Mouse (Mus musculus) forebrain, postnatal 0 days (tissue): ENCODE data around the gene Smim4. TPM values are rescaled to one million over a fixed set of nuclear protein-coding genes. Genes with fewer than 3 reads are reported as not detected.

Source experiments
- ATAC-seq: fragments of 200-750 bp; cut with Nextera tagmentation; 2 replicates; pipeline ENCODE4 v1.8.0; 2017; ENCODE audit warnings: mild to moderate bottlenecking, moderate library complexity
- DNase-seq: peaks from one replicate; pipeline ENCODE4 v3.0.0-alpha.2; 2015
- H3K27ac ChIP-seq: fragments of 300-500 bp; sonication (generic); 2 replicates; pipeline ENCODE4 v1.5.1; 2014; ENCODE audit warnings: low read depth, mild to moderate bottlenecking, antibody characterized with exemption, low read length, moderate library complexity, mixed read lengths
- H3K27me3 ChIP-seq: fragments of 300-500 bp; sonication (generic); 2 replicates; pipeline ENCODE4 v1.6.1; 2014; ENCODE audit warnings: mild to moderate bottlenecking, low read length, mixed read lengths; ENCODE audit not compliant: insufficient read depth
- H3K36me3 ChIP-seq: fragments of 300-500 bp; sonication (generic); 2 replicates; pipeline ENCODE4 v1.6.1; 2014; ENCODE audit warnings: mild to moderate bottlenecking, moderate library complexity; ENCODE audit not compliant: insufficient read depth
- H3K4me1 ChIP-seq: fragments of 300-500 bp; sonication (generic); 2 replicates; pipeline ENCODE4 v1.6.1; 2014; ENCODE audit warnings: antibody characterized with exemption; ENCODE audit not compliant: insufficient read depth
- H3K4me2 ChIP-seq: fragments of 300-500 bp; sonication (generic); 2 replicates; pipeline ENCODE4 v1.6.1; 2014; ENCODE audit warnings: low read depth, mild to moderate bottlenecking, moderate library complexity
- H3K4me3 ChIP-seq: fragments of 300-500 bp; sonication (generic); 2 replicates; pipeline ENCODE4 v1.5.1; 2014; ENCODE audit warnings: low read depth, low read length, mixed read lengths
- H3K9ac ChIP-seq: fragments of 300-500 bp; sonication (generic); 2 replicates; pipeline ENCODE4 v1.6.1; 2014; ENCODE audit warnings: mild to moderate bottlenecking
- H3K9me3 ChIP-seq: fragments of 300-500 bp; sonication (generic); 2 replicates; pipeline ENCODE4 v1.6.1; 2016; ENCODE audit warnings: low read length
- CTCF ChIP-seq: sonication (generic); IDR thresholded peaks from 2 replicates; pipeline ENCODE4 v1.5.1; 2016; ENCODE audit warnings: antibody characterized with exemption, control low read depth, low read depth
- WGBS: fragments of 180-500 bp; shearing (Covaris S2); extraction: QIAGEN DNeasy Blood & Tissue Kit; methylation state at CpG from one replicate; pipeline ENCODE4 v1.1.7; 2014; 5-methylcytosine and 5-hydroxymethylcytosine counted together
- polyA plus RNA-seq: library from polyadenylated mRNA; unstranded; fragments of >200 nt; fragmentation: Nextera tagmentation; extraction: Ambion mirVana; gene quantifications from 2 replicates; pipeline ENCODE4 v1.2.1, GENCODE M21; 2015
- total RNA-seq: library from RNA; depleted of rRNA; stranded (reverse); fragments of >200 nt; gene quantifications from 2 replicates; pipeline ENCODE4 v1.2.3, GENCODE M21; 2014

Gene Smim4
- total and polyA plus RNA-seq, 2 experiments from 2014 or later, result 9.9 to 49.1 TPM

DNA sequence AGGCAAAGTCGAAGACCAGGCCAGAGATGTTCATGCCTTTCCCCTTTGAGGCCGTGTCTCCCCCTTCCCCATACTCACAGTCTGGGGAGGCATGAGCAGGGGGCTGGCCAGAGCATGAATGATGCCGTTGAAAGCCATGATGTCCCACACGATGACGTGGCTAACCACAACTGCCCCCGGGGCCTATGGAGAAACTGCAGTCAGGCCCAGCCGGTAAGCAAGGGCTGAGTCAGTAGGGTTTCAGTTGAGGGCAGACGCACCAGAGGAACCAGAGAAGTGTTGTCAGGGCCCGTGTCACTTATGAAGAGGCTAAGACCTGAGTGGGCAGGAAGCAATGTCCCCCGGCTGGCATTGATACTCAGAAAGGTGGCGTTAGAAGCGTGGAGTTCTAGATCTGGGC, 10.9 kb upstream of the Smim4 start:
- Histone ChIP-seq H3K27ac (no peak overlapping the region), H3K4me1 (no peaks in the 10 kb centered on the region), H3K9ac (no peak overlapping the region), H3K4me3 (no peak overlapping the region), H3K36me3 (peaks cover 12% of the 10 kb centered on the region), H3K4me2 (no peak overlapping the region), H3K9me3 (no peaks in the 10 kb centered on the region), H3K27me3 (no peaks in the 10 kb centered on the region)
- 92% methylated on average over 12 of the region's 12 CpGs for WGBS
- no peak for DNase-seq
- no peak for TF ChIP-seq CTCF
- ATAC-seq, result no peak

DNA sequence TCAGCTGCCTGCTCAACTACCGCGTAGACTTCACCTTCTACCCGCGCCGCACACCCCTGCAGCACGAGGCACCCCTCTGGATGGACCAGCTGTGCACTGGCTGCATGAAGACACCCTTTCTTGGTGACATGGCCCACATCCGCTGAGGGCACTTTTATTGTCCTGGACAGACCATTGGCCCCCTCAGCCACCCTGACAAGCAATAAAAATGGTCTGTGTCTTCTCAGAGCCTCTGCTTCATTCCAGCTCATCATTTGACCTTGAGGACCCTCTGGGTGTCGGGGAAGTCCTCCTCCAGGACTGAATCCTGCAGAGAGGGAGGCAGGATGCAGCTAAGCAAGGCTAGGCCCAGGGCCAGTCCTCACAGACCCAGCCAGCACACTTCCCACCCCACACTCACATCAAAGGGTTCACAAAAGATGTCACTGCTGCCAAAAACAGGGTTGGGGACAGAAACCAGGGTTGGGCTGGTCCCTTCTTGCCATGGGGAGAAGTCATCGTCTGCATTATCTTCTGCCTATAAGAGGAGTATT, 10.2 kb upstream of the Smim4 start:
- TF ChIP-seq CTCF, result no peak
- no peak for DNase-seq
- peaks cover 12% of the 10 kb centered on the region for H3K36me3 ChIP-seq

DNA sequence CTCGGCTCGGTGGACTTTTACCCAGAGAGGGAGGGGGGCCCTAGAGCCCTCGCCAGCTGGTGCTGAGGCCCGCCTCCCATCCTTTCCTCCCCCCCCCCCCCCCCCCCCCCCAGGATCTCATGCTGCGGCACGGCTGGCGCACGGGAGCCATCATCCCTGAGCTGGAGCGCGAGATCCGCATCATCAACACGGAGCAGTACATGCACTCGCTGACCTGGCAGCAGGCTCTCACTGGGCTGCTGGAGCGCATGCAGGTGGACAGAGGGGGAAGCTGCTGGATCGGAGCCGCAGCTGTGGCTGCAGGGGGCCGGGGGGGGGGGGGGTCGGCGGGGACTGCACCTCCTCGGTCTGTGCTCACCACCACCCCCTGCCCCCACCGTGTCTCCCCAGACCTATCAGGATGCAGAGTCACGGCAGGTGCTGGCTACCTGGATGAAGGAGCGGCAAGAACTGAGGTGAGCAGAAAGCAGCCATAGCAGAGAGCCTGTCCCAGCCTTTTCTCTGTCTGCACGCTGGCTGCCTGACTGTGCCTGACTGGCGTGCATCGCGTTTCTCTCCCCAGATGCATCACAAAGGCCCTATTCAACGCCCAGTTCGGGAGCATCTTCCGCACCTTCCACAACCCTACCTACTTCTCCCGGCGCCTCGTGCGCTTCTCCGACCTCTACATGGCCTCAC, 9.6 kb upstream of the Smim4 start:
- DNase-seq, result no peak
- no peak for TF ChIP-seq CTCF
- no peak overlapping the region for H3K9ac ChIP-seq
- H3K27ac ChIP-seq, result no peak overlapping the region
- H3K4me1 ChIP-seq, result 0 out of 2 replicates have a peak, but pooled peaks cover 9% of the 10 kb centered on the region
- H3K27me3 ChIP-seq, result no peaks in the 10 kb centered on the region
- no peak overlapping the region for H3K4me3 ChIP-seq
- H3K36me3 ChIP-seq, result peaks cover 12% of the 10 kb centered on the region
- no peak for ATAC-seq
- no peaks in the 10 kb centered on the region for H3K9me3 ChIP-seq
- H3K4me2 ChIP-seq, result no peak overlapping the region
- 81% methylated on average over 23 of the region's 35 CpGs for WGBS

More for the DNA sequence above, 10.2 kb upstream of the Smim4 start:
- Histone ChIP-seq H3K27ac (no peak overlapping the region), H3K9me3 (no peaks in the 10 kb centered on the region), H3K4me2 (no peak overlapping the region), H3K9ac (no peak overlapping the region), H3K27me3 (no peaks in the 10 kb centered on the region), H3K4me3 (no peak overlapping the region), H3K4me1 (0 out of 2 replicates have a peak, but pooled peaks cover 4% of the 10 kb centered on the region)
- no peak for ATAC-seq
- 91% methylated on average over 9 of the region's 9 CpGs for WGBS

DNA sequence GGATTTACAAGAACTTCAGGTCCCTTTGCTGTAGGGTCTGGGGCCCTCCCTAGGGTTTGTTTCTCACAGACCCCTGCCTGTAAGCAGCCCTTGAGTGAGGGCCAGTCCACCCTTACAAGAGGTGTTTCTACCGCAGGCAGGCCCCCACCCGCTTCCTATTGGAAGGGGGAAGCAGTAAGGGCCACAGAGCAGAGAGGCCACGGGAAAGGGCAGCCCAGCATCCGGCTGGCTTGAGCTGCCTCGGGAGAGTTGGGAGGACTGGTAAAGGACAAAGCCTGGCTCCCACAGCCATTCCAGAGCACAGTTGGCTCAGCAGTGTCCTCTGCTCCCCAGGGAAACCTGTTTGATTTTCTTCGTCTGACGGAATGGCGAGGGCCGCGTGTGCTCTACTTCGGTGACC, 9.0 kb upstream of the Smim4 start:
- Histone ChIP-seq H3K27ac (no peak overlapping the region), H3K9me3 (no peaks in the 10 kb centered on the region), H3K4me2 (no peak overlapping the region), H3K4me3 (no peak overlapping the region), H3K4me1 (peaks cover 12% of the 10 kb centered on the region; the same call in 1 of the 2 replicates), H3K36me3 (peaks cover 12% of the 10 kb centered on the region), H3K9ac (no peak overlapping the region), H3K27me3 (no peaks in the 10 kb centered on the region)
- TF ChIP-seq CTCF, result no peak
- ATAC-seq (no peak), DNase-seq (no peak)
- WGBS, result 79% methylated on average over 11 of the region's 11 CpGs

- DNase-seq, result no peak
- 86% methylated on average over 10 of the region's 10 CpGs for WGBS
- no peak for TF ChIP-seq CTCF
These were observed 8.5 kb upstream of the Smim4 start for GRCm38 (mm10) chr14:31137281-31137595.

GRCm38 (mm10) chr14:31136411-31137280, 7.9 kb upstream of the Smim4 start:
- Histone ChIP-seq H3K27ac (no peak overlapping the region), H3K9me3 (no peaks in the 10 kb centered on the region), H3K36me3 (peaks cover 9% of the 10 kb centered on the region; the same call in 1 of the 2 replicates), H3K27me3 (no peaks in the 10 kb centered on the region), H3K4me2 (no peak overlapping the region), H3K4me3 (no peak overlapping the region), H3K9ac (no peak overlapping the region), H3K4me1 (peaks cover 16% of the 10 kb centered on the region; the same call in 1 of the 2 replicates)
- no peak for ATAC-seq
- no peak for DNase-seq
- 90% methylated on average over 26 of the region's 26 CpGs for WGBS
- TF ChIP-seq CTCF, result no peak

More at GRCm38 (mm10) chr14:31137281-31137595, 8.5 kb upstream of the Smim4 start:
- Histone ChIP-seq H3K4me1 (peaks cover 16% of the 10 kb centered on the region; the same call in 1 of the 2 replicates), H3K36me3 (peaks cover 12% of the 10 kb centered on the region), H3K4me3 (no peak overlapping the region), H3K27me3 (no peaks in the 10 kb centered on the region), H3K4me2 (no peak overlapping the region), H3K27ac (no peak overlapping the region), H3K9ac (no peak overlapping the region), H3K9me3 (no peaks in the 10 kb centered on the region)
- no peak for ATAC-seq
